Mouse (Mus musculus) gastrocnemius, adult 8-10 months (tissue): ENCODE results near the gene Ccdc92. TPM values are rescaled to one million over a fixed set of nuclear protein-coding genes. Genes with fewer than 3 reads are reported as not detected.

Experiments
- DNase-seq, 2 experiments: peaks; one replicate each; pipeline ENCODE4 v3.0.0; 2022; ENCODE audit warnings: low spot score in 2 of 2
- total RNA-seq, 4 experiments: library from RNA; stranded (reverse); gene quantifications; 2 replicates each; pipeline ENCODE4 v1.2.4; 2022

Ccdc92 gene
- total RNA-seq: under 1 TPM; 0.24 to 0.51 (median 0.42) TPM

- peak; percentile 88 to 94 for DNase-seq
Observed at GRCm38 (mm10) chr5:124862013-124862866, at the start of gene Ccdc92, which contains the start of gene Zfp664. Ccdc92 (minus strand) TSS chr5:124862424. Zfp664 (plus strand) TSS chr5:124862691.

GRCm38 (mm10) chr5:124908860-124909259 is 46.6 kb upstream of the Ccdc92 start:
- DNase-seq: peak; percentile 60 to 66

GRCm38 (mm10) chr5:124906890-124907289 is 44.7 kb upstream of the Ccdc92 start:
- DNase-seq: no peak

GRCm38 (mm10) chr5:124903852-124904251 is 41.6 kb upstream of the Ccdc92 start:
- no peak for DNase-seq

GRCm38 (mm10) chr5:124902195-124902594 is 40.0 kb upstream of the Ccdc92 start:
- DNase-seq: no peak

GRCm38 (mm10) chr5:124901675-124902074 is 39.5 kb upstream of the Ccdc92 start:
- peak in 1 of 2 experiments; percentile 24 for DNase-seq

- no peak for DNase-seq
Observed at GRCm38 (mm10) chr5:124900738-124901490, 38.7 kb upstream of the Ccdc92 start.

- DNase-seq: peak; percentile 72 to 75
Observed at GRCm38 (mm10) chr5:124899945-124900631, 37.9 kb upstream of the Ccdc92 start.

- DNase-seq: no peak
Observed at GRCm38 (mm10) chr5:124896135-124896534, 33.9 kb upstream of the Ccdc92 start.

- peak; percentile 82 to 86 for DNase-seq
Observed at GRCm38 (mm10) chr5:124891921-124892370, 29.7 kb upstream of the Ccdc92 start.

- no peak for DNase-seq
Observed at GRCm38 (mm10) chr5:124888661-124889060, 26.4 kb upstream of the Ccdc92 start.

GRCm38 (mm10) chr5:124883877-124884276 is 21.7 kb upstream of the Ccdc92 start:
- no peak for DNase-seq

- DNase-seq: no peak
Observed at GRCm38 (mm10) chr5:124879801-124880200, 17.6 kb upstream of the Ccdc92 start.

GRCm38 (mm10) chr5:124879251-124879650 is 17.0 kb upstream of the Ccdc92 start:
- no peak for DNase-seq

- no peak for DNase-seq
Observed at GRCm38 (mm10) chr5:124873890-124874601, 11.8 kb upstream of the Ccdc92 start.

GRCm38 (mm10) chr5:124873096-124873495 is 10.9 kb upstream of the Ccdc92 start:
- DNase-seq: no peak

GRCm38 (mm10) chr5:124872033-124872432 is 9.8 kb upstream of the Ccdc92 start:
- no peak for DNase-seq

GRCm38 (mm10) chr5:124868981-124869380 is 6.8 kb upstream of the Ccdc92 start:
- DNase-seq: peak; percentile 15 to 22

GRCm38 (mm10) chr5:124862871-124863741 is 882 bp upstream of the Ccdc92 start:
- peak in 1 of 2 experiments; percentile 20 for DNase-seq

- DNase-seq: no peak
Observed at GRCm38 (mm10) chr5:124861463-124861862, 761 bp downstream of the Ccdc92 start.
